ENCODE assay signal across 8 mouse cellular contexts in genomic region chr11:77783211-77783746, GRCm38 (mm10). TPM values are rescaled to one million over a fixed set of nuclear protein-coding genes. Genes with fewer than 3 reads are reported as not detected.
DNase-seq lines count a peak whose midpoint lies in the region; ATAC-seq lines count a peak whose summit lies in the region.

No protein-coding gene starts in this region.

- DNase-seq in heart, adult 11 months = peak; percentile 93
- DNase-seq in heart, postnatal 36 days = no peak
- peak; percentile 86 for DNase-seq in NIH3T3 (ENCODE audit: low read depth)
- DNase-seq in yolk sac, embryonic 10.5 days (ENCODE audit: low spot score) = peak; percentile 66
- no peak for DNase-seq in left cerebral cortex, postnatal 10 days (ENCODE audit: extremely low spot score in 1 of 2, low spot score in 2 of 2)
- no peak for DNase-seq in layer of hippocampus, adult 9-10 months (ENCODE audit: low spot score)

- H3K4me2 ChIP-seq in hindbrain, embryonic 16.5 days (ENCODE audit: low read length) = no peak overlapping the region
- H3K4me2 ChIP-seq in liver, embryonic 15.5 days = peak overlapping the region; percentile 83

- no peaks in the 10 kb centered on the region for H3K36me3 ChIP-seq in hindbrain, embryonic 16.5 days (ENCODE audit: control insufficient read depth, insufficient read depth, low read length)
- H3K36me3 ChIP-seq in liver, embryonic 15.5 days (replicated peaks) = peaks cover 26% of the 10 kb centered on the region

- 51% methylated on average over 10 of the region's 10 CpGs for WGBS in hindbrain, embryonic 16.5 days
- WGBS in liver, embryonic 15.5 days (ENCODE audit: insufficient replicate concordance) = 41% methylated on average over 10 of the region's 10 CpGs

- no peaks in the 10 kb centered on the region for H3K27me3 ChIP-seq in hindbrain, embryonic 16.5 days (replicated peaks; ENCODE audit: control insufficient read depth, insufficient read depth, low read length)
- H3K27me3 ChIP-seq in liver, embryonic 15.5 days = no peaks in the 10 kb centered on the region

- H3K4me1 ChIP-seq in hindbrain, embryonic 16.5 days (ENCODE audit: control insufficient read depth, insufficient read depth, low read depth, low read length) = peaks cover 28% of the 10 kb centered on the region
- peaks cover 92% of the 10 kb centered on the region for H3K4me1 ChIP-seq in liver, embryonic 15.5 days (replicated peaks)

- H3K9ac ChIP-seq in hindbrain, embryonic 16.5 days (ENCODE audit: low read depth, low read length) = no peak overlapping the region; the same call in 1 of the 2 replicates
- H3K9ac ChIP-seq in liver, embryonic 15.5 days = peak overlapping the region; percentile 50

- intact Hi-C loops in heart, postnatal 36 days (cut with DNase I) = no loop called here
- intact Hi-C loops in left cerebral cortex, postnatal 10 days (cut with DNase I) = no loop called here

- no peak overlapping the region for H3K4me3 ChIP-seq in hindbrain, embryonic 16.5 days (ENCODE audit: low read length)
- H3K4me3 ChIP-seq in liver, embryonic 15.5 days (replicated peaks) = peak overlapping the region; percentile 47; the same call in 1 of the 2 replicates

- ATAC-seq in hindbrain, embryonic 16.5 days = 0 out of 2 replicates have a peak, but pooled peaks have one; percentile 24
- ATAC-seq in liver, embryonic 15.5 days (ENCODE audit: insufficient read depth) = peak; percentile 8; the same call in 1 of the 2 replicates

- H3K27ac ChIP-seq in hindbrain, embryonic 16.5 days (ENCODE audit: low read depth, low read length) = peak overlapping the region; percentile 33
- peak overlapping the region; percentile 91 for H3K27ac ChIP-seq in liver, embryonic 15.5 days (replicated peaks)

- no peaks in the 10 kb centered on the region for H3K9me3 ChIP-seq in hindbrain, embryonic 16.5 days (ENCODE audit: control insufficient read depth, low read length)
- no peaks in the 10 kb centered on the region for H3K9me3 ChIP-seq in liver, embryonic 15.5 days (replicated peaks)

RNA-seq across cellular contexts. Expression of gene Gm10277, which starts 4.3 kb away (rescaled TPM):
- total RNA-seq in heart, postnatal 36 days (2021) = not detected
- 1.6 and 1.7 TPM in 2 replicates for polyA plus RNA-seq in hindbrain, embryonic 16.5 days (2015; fragmentation: Nextera tagmentation; extraction: Ambion mirVana)
- polyA plus RNA-seq in liver, embryonic 15.5 days (2015; fragmentation: Nextera tagmentation; extraction: Ambion mirVana) = 0.39 and 0.85 TPM in 2 replicates
- total RNA-seq in left cerebral cortex, postnatal 10 days (2021) = not detected

RNA-seq across cellular contexts. Expression of gene Myo18a, which starts 20.2 kb away (rescaled TPM):
- total RNA-seq in heart, postnatal 36 days (2021) = 100 to 1,000 TPM; 256 to 280 TPM
- polyA plus RNA-seq in hindbrain, embryonic 16.5 days (2015; fragmentation: Nextera tagmentation; extraction: Ambion mirVana) = 35.1 and 44.0 TPM in 2 replicates
- 14.4 and 15.7 TPM in 2 replicates for polyA plus RNA-seq in liver, embryonic 15.5 days (2015; fragmentation: Nextera tagmentation; extraction: Ambion mirVana)
- total RNA-seq in left cerebral cortex, postnatal 10 days (2021) = 100 to 1,000 TPM; 135 to 137 TPM

RNA-seq across cellular contexts. Expression of gene Cryba1, which starts 58.2 kb away (rescaled TPM):
- total RNA-seq in heart, postnatal 36 days (2021) = not detected
- 0.20 and 0.21 TPM in 2 replicates for polyA plus RNA-seq in hindbrain, embryonic 16.5 days (2015; fragmentation: Nextera tagmentation; extraction: Ambion mirVana)
- not detected in 2 replicates for polyA plus RNA-seq in liver, embryonic 15.5 days (2015; fragmentation: Nextera tagmentation; extraction: Ambion mirVana)
- total RNA-seq in left cerebral cortex, postnatal 10 days (2021) = not detected

Comparison
In these comparisons a context has a peak if more than half of its experiments do, and no peak if none do; other contexts are left out.
1. DNase-seq: peak in heart, adult 11 months (single experiment), NIH3T3 (single experiment) and yolk sac, embryonic 10.5 days (single experiment); none in heart, postnatal 36 days (0 of 2), left cerebral cortex, postnatal 10 days (0 of 2) and layer of hippocampus, adult 9-10 months (single experiment).